Mouse (Mus musculus) liver, adult (tissue): Measurements from ENCODE around the gene Rhov.

ENCODE experiments used
- GATA4 ChIP-seq: IDR thresholded peaks from 2 replicates; pipeline ENCODE4 v1.6.1; 2014; ENCODE audit warnings: mild to moderate bottlenecking, low read length; ENCODE audit not compliant: insufficient replicate concordance

Gene Rhov

DNA sequence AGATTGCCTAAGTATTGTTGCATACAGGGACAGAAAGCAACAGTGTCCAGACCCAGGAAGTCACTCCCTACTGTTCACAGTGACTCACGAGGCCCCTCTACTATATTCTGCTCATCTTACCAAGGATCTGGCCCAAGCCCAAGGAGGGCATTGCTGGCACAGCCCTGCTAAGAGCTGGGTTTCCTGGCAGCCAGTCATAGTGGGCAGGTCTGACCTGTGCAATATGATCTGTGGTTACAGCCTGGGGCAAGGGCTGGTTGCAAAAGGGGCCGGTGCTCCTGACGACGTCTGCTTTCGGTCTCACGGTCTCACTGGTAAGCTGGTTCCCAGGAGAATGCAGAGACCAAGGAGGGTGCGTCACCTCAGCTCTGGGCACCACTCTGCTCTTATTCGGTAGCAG lies 8.1 kb downstream of the Rhov start:
- TF ChIP-seq GATA4: no peak

DNA sequence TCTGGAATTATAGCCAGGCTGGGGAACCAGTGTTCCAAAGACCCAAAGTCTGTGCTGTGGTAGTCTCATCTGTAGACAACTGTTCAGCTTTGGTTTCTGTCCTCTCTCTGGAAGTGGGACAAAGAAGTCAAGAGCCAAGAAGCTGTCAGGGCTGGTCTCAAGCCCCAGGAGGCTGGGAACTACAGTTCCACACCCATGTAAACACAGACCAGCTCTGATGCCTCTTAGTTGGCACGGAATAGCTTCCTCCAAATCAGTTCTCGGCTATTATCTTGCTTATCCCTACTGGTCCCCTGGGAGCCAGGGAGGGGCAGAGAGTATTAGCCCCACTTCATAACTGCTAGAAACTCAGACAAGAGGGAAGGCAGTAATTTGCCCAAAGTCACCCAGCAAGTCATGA lies 9.7 kb downstream of the Rhov start:
- no peak for TF ChIP-seq GATA4

DNA sequence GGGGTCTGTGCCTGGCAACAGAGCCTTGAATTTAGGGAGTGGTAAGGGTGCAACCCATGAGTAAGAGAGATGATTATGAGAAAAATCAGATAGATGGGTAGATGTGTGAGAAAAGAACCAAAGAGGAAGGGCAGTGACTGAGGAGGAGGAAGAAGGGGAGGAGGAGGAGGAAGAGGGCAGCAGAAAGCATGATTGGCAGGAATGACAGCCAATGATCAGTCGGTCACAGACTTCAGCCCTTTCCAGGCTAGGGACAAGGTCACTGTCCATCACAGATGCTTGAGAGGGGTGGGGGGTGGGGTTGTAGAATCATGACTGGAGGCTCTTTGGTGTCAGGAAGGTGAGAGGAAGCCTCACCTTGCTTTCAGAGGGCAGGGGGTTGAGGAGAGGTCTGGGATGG lies 10.6 kb downstream of the Rhov start:
- no peak for TF ChIP-seq GATA4

DNA sequence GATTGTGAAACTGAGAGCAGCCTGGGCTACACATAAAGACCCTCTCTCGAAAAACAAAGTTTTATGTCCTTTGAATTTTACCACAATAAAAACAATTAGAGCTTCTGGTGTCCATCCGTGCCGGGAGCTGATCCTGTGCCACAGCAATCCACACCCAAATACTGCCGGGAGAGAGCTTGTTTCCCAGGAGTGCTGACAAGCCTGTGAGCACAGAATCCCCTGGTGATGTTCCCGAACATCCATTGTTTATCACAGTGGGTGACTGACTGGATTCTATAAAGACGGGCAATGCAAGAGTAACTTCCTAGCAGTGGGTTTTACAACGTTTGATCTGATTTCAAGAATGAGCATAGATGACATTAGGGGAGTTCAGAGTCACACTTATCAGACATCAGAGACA lies 16.1 kb downstream of the Rhov start:
- no peak for TF ChIP-seq GATA4

DNA sequence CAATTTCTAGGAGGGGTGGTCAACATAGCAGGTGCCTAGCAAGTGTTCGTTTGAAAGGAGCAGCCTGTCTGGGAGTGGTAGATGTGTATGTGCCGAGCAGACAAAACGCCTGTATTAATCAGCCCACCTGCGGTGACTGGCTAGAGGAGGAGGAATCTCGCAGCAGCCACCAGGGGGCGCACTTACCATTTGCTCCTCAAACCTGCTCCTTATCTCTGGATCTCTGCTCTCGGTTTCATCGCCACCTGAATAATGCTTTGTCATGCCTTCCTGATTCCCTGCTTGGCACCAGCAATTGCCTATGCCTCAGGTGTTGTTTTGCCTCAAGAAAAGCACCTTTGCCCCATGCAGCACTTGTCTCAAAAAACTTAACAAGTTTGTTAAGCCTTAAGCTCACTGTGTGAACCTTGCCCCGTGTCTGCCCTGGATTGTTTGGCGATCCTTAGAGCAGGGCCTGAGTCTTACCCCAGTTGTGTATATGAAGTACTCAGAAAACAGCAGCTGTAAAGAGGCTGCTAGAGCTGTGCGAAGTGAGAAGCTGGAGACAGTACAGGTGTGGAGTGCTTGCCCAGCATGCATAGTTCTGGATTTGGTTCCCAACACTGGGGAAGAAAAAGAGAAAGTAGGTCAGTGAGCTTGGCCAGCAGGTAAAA lies 20.1 kb downstream of the Rhov start:
- peak; percentile 100 for TF ChIP-seq GATA4

DNA sequence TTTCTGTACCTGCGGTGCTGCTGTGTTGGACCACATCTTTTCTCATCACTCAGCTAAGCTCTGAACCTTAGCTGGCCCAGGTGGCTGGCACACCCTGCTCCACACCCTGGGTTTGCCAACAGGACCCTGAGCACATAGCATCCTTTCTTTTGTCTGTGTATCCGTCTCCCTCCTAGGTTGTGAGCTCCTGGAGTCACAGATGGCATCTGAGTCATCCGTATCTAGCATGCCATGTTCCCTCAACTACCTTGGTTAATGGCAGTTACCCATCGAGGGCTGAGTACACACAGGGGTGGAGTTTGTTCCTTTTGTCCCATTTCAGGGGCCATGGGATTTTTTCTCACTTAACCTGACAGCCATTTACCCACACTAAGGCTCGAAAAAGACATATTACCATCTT lies 20.7 kb downstream of the Rhov start:
- no peak for TF ChIP-seq GATA4

DNA sequence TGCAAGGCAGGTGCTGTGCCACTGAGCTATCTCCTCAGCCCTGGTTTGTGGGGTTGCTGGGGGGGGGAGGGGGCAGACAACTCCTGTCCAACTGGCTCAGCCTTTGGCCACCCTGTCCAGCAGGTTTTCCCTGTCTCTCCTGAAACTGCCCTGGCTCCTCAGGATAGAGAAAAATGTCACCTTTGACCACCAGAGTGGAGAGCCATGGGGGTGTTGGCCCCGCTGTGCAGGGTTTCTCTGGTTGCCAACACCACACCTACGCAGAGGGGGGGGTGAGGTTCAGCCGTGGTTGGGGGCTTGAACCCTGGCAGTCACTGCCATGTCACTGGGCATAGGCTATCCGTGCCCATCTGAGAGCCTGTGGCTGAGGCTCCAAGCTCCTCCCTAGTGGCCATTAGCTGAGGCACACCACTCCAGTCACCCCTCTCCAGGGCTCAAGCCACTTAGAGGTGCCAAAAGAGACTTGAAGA lies 21.4 kb downstream of the Rhov start:
- TF ChIP-seq GATA4: no peak

DNA sequence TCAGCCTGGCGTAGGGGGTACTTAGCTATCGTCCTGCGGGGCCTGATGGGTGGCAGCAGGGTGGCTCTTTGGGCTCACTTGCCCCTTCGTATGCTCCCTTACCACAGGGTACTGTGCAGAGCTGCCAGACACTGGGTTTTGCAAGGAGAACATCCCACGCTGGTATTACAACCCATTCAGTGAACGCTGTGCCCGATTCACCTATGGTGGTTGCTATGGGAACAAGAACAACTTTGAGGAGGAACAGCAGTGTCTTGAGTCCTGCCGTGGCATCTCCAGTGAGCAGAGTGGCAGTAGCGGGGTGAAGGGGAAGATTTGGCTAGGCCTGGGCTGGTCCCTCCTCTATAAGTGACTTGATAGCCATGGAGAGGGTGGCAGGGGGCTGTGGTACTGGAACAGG lies 23.2 kb downstream of the Rhov start:
- no peak for TF ChIP-seq GATA4

DNA sequence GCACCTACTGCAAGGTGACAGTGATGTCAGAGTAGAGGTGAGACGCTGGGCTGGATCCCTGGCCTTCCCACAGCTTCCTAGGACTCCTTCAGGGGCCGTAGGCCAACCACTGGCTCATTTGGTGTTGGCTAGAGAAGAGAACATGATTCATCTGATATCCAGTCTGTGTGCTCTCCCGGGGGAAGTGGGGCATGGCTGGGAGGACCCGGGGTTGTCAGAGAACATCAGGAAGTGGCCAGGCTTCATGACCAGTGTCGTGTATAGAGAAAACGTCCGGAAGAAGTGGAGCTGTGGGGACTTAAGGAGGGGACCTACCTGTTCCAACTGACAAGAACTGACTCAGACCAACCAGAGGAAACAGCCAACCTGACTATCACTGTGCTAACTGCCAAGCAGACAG lies 25.8 kb downstream of the Rhov start:
- TF ChIP-seq GATA4: no peak

DNA sequence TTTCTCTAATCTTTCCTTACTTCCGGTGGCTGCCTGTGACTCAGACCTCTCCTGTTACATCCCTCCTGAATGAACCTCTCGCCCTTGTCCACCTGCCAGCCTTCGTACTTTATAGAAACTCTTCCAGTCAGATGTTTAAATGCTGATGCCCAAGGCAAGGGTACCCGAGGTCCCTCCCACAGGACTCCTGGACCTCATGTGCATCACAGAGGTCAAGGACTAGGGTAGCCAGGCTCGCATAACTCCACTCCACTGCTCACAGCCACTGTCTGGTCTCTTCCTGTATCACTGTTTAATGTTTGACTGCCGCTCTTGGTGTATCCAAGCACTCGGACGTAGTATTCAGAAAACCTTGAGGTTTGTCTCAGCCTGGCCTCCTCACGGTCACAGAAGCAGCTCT lies 28.5 kb downstream of the Rhov start:
- TF ChIP-seq GATA4: no peak

DNA sequence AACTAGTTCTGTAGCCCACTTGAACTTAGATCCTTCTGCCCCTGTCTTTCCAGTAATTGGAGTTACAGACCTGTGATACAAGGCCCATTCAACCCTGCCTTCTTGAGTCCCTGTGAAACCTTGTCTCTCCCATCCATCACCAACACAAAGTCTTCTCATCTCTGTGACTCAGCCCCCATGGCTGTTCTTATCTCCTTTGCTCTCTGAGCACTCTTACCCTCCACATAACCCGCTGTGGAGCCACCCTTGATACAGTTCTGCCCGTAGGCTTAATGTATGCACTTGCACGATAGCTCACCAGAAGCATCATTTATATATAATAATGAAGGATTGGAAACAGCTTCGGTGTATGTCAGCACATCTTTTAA lies 30.3 kb downstream of the Rhov start:
- TF ChIP-seq GATA4: no peak

DNA sequence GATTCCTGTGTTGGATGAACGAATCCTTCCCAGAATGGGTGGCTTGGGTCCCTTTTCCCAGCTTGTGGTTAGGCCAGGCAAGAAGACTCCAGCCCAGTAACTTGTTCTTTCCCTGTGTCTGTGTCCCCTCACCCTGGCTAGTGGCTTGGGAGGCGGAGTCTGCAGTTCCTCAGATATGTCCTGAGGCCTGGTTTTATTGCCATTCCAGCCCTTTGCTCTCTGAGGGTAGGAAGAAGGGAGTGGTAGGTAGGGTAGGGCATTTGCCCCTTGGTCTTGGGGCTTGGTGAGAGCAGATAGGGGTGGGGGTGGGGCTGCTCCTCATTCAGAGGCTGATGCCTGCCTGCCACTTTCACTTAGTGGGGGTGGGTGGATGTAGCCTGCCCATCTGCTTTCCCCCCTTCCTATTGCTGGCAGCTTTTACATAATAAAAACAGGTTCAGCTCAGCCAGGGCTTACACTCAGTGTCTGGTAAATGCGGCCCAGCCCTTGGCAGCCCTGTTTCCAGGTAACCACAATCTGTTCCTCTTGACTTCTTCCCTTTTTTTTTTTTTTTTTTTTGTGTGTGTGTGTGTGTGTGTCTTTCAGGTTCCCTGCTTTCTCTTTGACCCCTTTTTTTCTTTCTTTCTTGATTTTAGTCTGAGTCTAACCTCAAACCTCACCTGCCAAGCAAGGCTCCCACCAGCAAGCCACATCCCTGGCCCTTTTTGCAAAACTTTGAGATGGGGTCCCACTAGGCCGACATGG lies 30.8 kb downstream of the Rhov start:
- no peak for TF ChIP-seq GATA4

DNA sequence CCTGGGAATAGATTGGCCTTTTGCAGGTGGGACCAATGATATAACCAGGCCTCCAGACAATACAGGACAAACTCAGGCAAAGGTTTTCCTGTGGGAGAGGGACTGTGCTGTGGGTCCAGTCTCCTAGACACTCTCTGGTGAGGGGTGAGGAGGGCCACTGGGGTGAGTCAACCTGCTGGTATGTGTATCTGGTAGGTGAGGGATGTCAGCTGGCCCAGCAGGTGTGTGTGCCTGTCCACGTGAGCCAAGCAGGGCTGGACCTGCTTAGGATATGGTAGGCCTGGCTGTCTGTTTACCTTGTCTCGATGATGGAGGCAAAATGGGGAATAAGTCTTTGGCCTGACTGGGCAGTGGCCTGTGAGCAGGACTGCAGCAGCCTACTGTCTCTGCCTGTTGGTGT lies 32.4 kb downstream of the Rhov start:
- no peak for TF ChIP-seq GATA4

DNA sequence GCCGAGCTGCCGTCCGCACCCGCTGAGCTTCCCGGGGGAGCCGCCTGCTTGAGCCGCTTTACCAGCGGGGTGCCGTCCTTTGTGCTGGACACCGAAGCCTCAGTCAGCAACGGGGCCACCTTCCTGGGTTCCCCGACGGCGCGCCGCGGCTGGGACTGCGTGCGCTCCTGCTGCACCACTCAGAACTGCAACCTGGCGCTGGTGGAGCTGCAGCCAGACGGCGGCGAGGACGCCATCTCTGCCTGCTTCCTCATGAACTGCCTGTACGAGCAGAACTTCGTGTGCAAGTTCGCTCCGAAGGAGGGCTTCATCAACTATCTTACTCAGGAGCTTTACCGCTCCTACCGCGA lies 33.2 kb downstream of the Rhov start:
- no peak for TF ChIP-seq GATA4

DNA sequence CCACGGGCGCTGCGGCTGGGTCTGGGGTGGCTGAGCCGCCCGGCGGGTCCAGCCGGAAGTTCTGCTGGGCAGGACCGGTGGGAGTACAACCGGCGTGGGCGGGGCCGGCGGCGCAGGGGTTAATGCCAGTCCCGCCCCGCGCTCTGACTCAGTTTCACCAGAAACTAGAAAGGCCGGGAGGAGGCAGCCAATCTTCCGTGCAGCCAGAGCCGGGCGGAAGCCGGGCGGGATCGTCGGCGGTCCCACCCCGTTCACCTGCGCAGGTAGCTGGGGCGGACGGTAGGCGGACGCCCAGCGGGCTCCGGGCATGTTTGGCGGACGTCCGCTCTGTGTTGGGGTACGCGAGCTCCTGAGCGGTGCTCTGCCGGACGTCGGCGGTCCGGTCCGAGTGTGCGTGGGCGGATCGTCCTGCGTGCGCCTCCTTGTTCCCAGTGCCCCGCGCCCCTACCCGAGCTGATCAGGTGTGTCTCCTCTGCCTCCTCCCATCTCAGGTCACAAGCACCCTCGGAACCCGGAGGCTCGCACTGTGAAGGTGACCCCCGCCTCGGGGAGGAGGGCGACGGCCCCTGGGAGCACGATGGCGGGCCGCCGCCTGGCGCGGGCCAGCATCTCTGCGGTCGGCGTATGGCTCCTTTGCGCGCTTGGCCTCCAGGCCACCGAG lies 33.7 kb downstream of the Rhov start, which contains the start of gene Spint1:
Gene Spint1, plus strand, starts transcription at position 153 of the 661 bp plus-strand sequence.
- TF ChIP-seq GATA4: no peak

DNA sequence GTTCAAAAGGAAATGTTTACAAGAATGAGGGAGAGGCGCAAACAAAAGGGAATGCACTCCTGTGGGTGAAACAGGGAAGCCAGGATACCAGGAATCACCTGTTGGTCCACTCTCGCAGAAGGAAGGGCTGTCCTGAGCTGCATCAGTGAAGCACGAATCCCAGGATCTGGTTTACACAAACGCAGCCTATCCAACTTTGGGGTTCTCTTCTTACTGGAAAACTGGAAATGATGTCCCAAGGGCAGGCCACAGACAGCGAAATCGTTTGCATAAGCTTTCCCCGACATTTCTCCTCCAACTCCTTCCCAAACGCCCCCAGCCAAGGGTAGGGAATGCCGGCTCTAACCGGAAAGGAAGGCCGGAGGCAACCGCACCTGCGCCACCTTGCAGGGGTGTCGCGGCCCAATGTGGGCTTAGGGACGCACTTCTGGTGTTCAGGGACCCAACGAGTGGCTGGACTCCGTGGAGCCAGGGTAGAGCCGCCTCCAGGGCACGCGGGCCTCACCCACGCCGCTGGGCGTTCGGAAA lies 34.3 kb downstream of the Rhov start:
- TF ChIP-seq GATA4: no peak

DNA sequence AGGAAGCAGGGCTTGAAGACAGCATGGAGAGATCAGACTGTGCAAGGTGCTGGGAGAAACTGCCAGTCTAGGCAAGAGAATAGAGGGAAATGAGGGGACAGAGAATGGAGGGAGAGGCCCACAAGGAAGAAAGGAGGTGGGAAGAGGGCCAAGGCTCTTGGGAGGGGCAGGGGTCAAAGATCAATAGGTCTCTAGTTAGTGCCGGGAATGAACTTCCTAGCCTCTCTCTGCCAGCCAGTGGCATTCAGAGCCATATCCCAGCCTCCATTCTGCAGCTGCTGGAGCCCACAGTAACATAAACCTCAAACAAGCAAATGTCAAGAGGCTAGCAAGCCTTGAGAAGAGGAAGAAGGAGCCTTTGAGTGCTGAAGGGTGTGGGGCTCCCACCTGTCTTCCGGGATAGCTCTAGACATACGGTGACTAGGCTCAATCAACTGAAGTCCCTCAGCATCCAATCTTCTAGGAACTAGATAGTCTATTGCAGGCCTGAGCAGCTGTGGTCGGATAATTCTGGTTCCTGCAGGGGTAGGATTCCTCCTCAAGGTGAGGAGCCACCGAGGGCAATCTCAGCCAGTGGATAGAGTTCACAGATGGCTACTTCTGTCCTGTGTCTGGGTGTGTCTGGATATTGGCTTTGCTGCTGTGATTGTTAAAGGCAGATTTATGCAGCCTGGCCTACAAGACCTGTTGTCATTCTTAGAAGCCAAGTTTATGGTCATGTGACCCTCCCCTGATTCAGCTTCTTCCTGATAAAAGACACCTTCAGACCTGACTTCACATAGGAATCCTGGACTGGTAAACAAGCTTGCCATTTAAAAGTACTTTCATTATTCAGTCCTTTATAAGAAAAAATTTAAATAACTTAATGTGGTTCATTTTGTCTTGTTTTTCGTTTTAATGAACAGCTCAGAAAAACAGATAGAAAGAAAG lies 41.0 kb downstream of the Rhov start, which contains the start of gene Ppp1r14d:
Gene Ppp1r14d, minus strand, starts transcription at position 132 of the 930 bp plus-strand sequence.
- no peak for TF ChIP-seq GATA4
